Mouse (Mus musculus) embryonic facial prominence, embryonic 13.5 days (tissue): ENCODE data around the gene Ntf5. TPM values are rescaled to one million over a fixed set of nuclear protein-coding genes. Genes with fewer than 3 reads are reported as not detected.
"Not testable (repeated sequence)": the region's sequence is repeated elsewhere in the genome, so short reads cannot be mapped to it uniquely, and the experiment has no call there.

Source experiments
- ATAC-seq: fragments of 200-750 bp; cut with Nextera tagmentation; 2 replicates; pipeline ENCODE4 v1.8.0; 2017; ENCODE audit warnings: low read depth; ENCODE audit not compliant: insufficient number of reproducible peaks, insufficient read depth, low FRiP score, low TSS enrichment
- H3K27ac ChIP-seq: fragments of 300-500 bp; sonication (generic); 2 replicates; pipeline ENCODE4 v1.5.1; 2015; ENCODE audit warnings: moderate library complexity, mild to moderate bottlenecking, inconsistent platforms
- H3K27me3 ChIP-seq: fragments of 300-500 bp; sonication (generic); 2 replicates; pipeline ENCODE4 v1.6.1; 2015; ENCODE audit warnings: mild to moderate bottlenecking, inconsistent platforms
- H3K36me3 ChIP-seq: fragments of 300-500 bp; sonication (generic); 2 replicates; pipeline ENCODE4 v1.6.1; 2015; ENCODE audit warnings: mild to moderate bottlenecking, inconsistent platforms
- H3K4me1 ChIP-seq: fragments of 300-500 bp; sonication (generic); 2 replicates; pipeline ENCODE4 v1.6.1; 2015; ENCODE audit warnings: inconsistent platforms
- H3K4me2 ChIP-seq: fragments of 300-500 bp; sonication (generic); 2 replicates; pipeline ENCODE4 v1.6.1; 2015; ENCODE audit warnings: moderate library complexity, mild to moderate bottlenecking, inconsistent platforms
- H3K4me3 ChIP-seq: fragments of 300-500 bp; sonication (generic); 2 replicates; pipeline ENCODE4 v1.5.1; 2015; ENCODE audit warnings: mild to moderate bottlenecking, inconsistent platforms
- H3K9ac ChIP-seq: fragments of 300-500 bp; sonication (generic); 2 replicates; pipeline ENCODE4 v1.6.1; 2015; ENCODE audit warnings: mild to moderate bottlenecking, inconsistent platforms
- H3K9me3 ChIP-seq: fragments of 300-500 bp; sonication (generic); 2 replicates; pipeline ENCODE4 v1.6.1; 2016; ENCODE audit warnings: inconsistent platforms
- WGBS: fragments of 180-500 bp; shearing (Covaris S2); methylation state at CpG from one replicate; pipeline ENCODE4 v1.1.7; 2015; ENCODE audit warnings: mixed read lengths; 5-methylcytosine and 5-hydroxymethylcytosine counted together
- polyA plus RNA-seq: library from polyadenylated mRNA; unstranded; fragments of >200 nt; fragmentation: Nextera tagmentation; extraction: Ambion mirVana; gene quantifications from 2 replicates; pipeline ENCODE4 v1.2.1, GENCODE M21; 2015

The Ntf5 gene
- polyA plus RNA-seq, 1 experiment from 2014 or later = 6.1 TPM

- Histone ChIP-seq H3K4me1 (peaks cover 20% of the 10 kb centered on the region), H3K36me3 (peaks cover 50% of the 10 kb centered on the region), H3K4me2 (no peak overlapping the region), H3K27ac (no peak overlapping the region), H3K9me3 (no peaks in the 10 kb centered on the region), H3K4me3 (no peak overlapping the region), H3K9ac (no peak overlapping the region), H3K27me3 (peaks cover 23% of the 10 kb centered on the region)
- 82% methylated on average over 5 of the region's 5 CpGs for WGBS
- no peak for ATAC-seq
Measured at GRCm38 (mm10) chr7:45372371-45372770, 41.1 kb upstream of the Ntf5 start.

- H3K27me3 ChIP-seq = peaks cover 7% of the 10 kb centered on the region
- ATAC-seq = no peak
- peaks cover 72% of the 10 kb centered on the region for H3K36me3 ChIP-seq
- H3K9me3 ChIP-seq = no peaks in the 10 kb centered on the region
- 94% methylated on average over 8 of the region's 8 CpGs for WGBS
- peaks cover 12% of the 10 kb centered on the region for H3K4me1 ChIP-seq
- H3K4me3 ChIP-seq = no peak overlapping the region
- H3K9ac ChIP-seq = no peak overlapping the region
- H3K27ac ChIP-seq = no peak overlapping the region
- no peak overlapping the region for H3K4me2 ChIP-seq
Measured at GRCm38 (mm10) chr7:45374620-45375019, 38.9 kb upstream of the Ntf5 start.

GRCm38 (mm10) chr7:45376057-45376456 is 37.4 kb upstream of the Ntf5 start:
- H3K27ac ChIP-seq = no peak overlapping the region
- H3K9ac ChIP-seq = no peak overlapping the region
- peaks cover 86% of the 10 kb centered on the region for H3K36me3 ChIP-seq

DNA sequence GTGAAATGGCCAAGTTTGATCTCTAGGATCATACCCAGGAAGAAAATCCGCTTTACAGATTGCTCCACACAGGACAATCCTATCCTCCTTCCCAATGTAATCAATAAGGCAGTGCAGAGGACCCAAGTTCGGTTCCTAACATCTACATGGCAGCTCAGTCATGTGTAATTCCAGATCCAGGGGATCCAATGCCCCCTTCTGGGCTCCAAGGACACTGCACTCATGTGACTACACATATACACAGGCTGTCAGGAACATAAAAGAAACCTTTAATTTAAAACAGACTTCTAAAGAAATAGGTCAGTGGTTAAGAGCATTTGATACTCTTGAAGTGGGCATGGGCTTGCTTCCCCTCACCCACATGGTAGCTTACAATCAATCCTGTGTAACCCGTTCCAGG is 27.4 kb upstream of the Ntf5 start:
- Histone ChIP-seq H3K4me3 (no peak overlapping the region), H3K4me2 (no peak overlapping the region), H3K36me3 (peaks cover 99% of the 10 kb centered on the region), H3K27me3 (no peaks in the 10 kb centered on the region), H3K4me1 (no peaks in the 10 kb centered on the region), H3K9ac (no peak overlapping the region), H3K27ac (no peak overlapping the region), H3K9me3 (no peaks in the 10 kb centered on the region)
- WGBS = 69% methylated on average over 3 of the region's 3 CpGs
- no peak for ATAC-seq

More at GRCm38 (mm10) chr7:45376057-45376456, 37.4 kb upstream of the Ntf5 start:
- Histone ChIP-seq H3K27me3 (no peaks in the 10 kb centered on the region), H3K9me3 (no peaks in the 10 kb centered on the region), H3K4me1 (no peaks in the 10 kb centered on the region), H3K4me3 (no peak overlapping the region), H3K4me2 (no peak overlapping the region)
- ATAC-seq = no peak
- 91% methylated on average over 1 of the region's 1 CpGs for WGBS

- peak overlapping the region; percentile 91 for H3K9ac ChIP-seq
- peak overlapping the region; percentile 61 for H3K4me3 ChIP-seq
- under 1% methylated on average over 18 of the region's 20 CpGs for WGBS
- H3K27me3 ChIP-seq = no peaks in the 10 kb centered on the region
- H3K36me3 ChIP-seq = peaks cover 25% of the 10 kb centered on the region
- peak; percentile 70 for ATAC-seq
- peak overlapping the region; percentile 99 for H3K27ac ChIP-seq
- peaks cover 17% of the 10 kb centered on the region for H3K4me1 ChIP-seq
- no peaks in the 10 kb centered on the region for H3K9me3 ChIP-seq
- peak overlapping the region; percentile 95 for H3K4me2 ChIP-seq
Measured at GRCm38 (mm10) chr7:45395129-45395541, 18.4 kb upstream of the Ntf5 start.

DNA sequence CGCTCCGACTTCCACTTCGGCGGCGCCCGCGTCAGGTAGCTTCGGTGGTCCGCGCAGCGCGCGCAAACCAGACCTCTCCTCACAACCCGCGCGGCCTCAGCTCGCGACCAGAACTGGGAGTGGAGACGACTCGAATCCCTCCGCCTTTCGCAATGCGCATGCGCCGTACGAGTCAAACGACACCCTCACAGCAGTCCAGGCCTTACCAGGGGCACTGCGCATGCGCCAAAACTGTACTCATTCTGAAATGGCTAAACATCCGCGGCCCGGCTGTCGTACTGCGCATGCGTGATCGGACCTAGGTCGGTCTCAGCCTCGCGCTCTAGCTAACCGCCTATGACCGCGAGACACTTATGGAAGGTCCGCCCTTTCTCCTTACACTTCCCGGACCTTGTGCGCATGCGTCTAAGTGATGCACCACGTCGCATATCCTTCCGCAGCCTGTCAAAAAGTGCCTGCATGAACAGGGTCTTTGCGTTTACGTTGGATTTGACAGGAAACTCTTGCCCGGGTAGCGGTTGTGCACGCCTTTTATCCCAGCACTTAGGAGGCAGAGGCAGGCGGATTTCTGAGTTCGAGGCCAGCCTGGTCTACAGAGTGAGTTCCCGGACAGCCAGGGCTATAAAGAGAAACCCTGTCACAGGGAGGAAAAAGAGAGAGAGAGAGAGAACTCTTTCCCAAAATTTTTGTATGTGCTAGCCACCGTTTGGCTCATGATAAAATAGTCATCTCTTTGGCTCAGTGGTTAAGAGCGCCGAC is 17.7 kb upstream of the Ntf5 start, which contains the start of gene Snrnp70:
Gene Snrnp70 (minus strand): TSS at position 165 of the 759 bp plus-strand sequence.
- Histone ChIP-seq H3K27me3 (no peaks in the 10 kb centered on the region), H3K4me2 (peak within 1 kb of the TSS; percentile 95), H3K9me3 (no peaks in the 10 kb centered on the region), H3K4me3 (peak within 1 kb of the TSS; percentile 61), H3K9ac (peak within 1 kb of the TSS; percentile 91), H3K4me1 (peaks cover 17% of the 10 kb centered on the region), H3K27ac (peak within 1 kb of the TSS; percentile 99), H3K36me3 (peaks cover 19% of the 10 kb centered on the region)
- under 1% methylated on average over 60 of the region's 60 CpGs for WGBS
- peak; percentile 95 for ATAC-seq

GRCm38 (mm10) chr7:45396337-45396775 is 17.1 kb upstream of the Ntf5 start:
- not testable (repeated sequence) for H3K27me3 ChIP-seq, H3K9ac ChIP-seq, ATAC-seq, H3K9me3 ChIP-seq
- H3K4me3 ChIP-seq = peak overlapping the region; percentile 61
- H3K4me2 ChIP-seq = peak overlapping the region; percentile 61
- peak overlapping the region; percentile 85 for H3K27ac ChIP-seq
- H3K4me1 ChIP-seq = peaks cover 17% of the 10 kb centered on the region
- WGBS = 9% methylated on average over 3 of the region's 3 CpGs
- H3K36me3 ChIP-seq = peaks cover 15% of the 10 kb centered on the region

GRCm38 (mm10) chr7:45396787-45397186 is 16.7 kb upstream of the Ntf5 start:
- ATAC-seq = no peak
- Histone ChIP-seq H3K27ac (no peak overlapping the region), H3K36me3 (peaks cover 10% of the 10 kb centered on the region), H3K4me1 (peaks cover 17% of the 10 kb centered on the region), H3K4me3 (no peak overlapping the region), H3K4me2 (no peak overlapping the region), H3K9me3 (no peaks in the 10 kb centered on the region), H3K9ac (no peak overlapping the region), H3K27me3 (no peaks in the 10 kb centered on the region)
- WGBS = 84% methylated on average over 2 of the region's 2 CpGs

- 58% methylated on average over 10 of the region's 10 CpGs for WGBS
Measured at GRCm38 (mm10) chr7:45401521-45402085, 11.9 kb upstream of the Ntf5 start.

GRCm38 (mm10) chr7:45403532-45404261 is 9.8 kb upstream of the Ntf5 start:
- ATAC-seq = no peak
- Histone ChIP-seq H3K27me3 (peaks cover 39% of the 10 kb centered on the region), H3K4me2 (no peak overlapping the region), H3K4me3 (no peak overlapping the region), H3K27ac (no peak overlapping the region), H3K9me3 (no peaks in the 10 kb centered on the region), H3K4me1 (peaks cover 16% of the 10 kb centered on the region), H3K36me3 (no peaks in the 10 kb centered on the region), H3K9ac (no peak overlapping the region)
- 45% methylated on average over 6 of the region's 6 CpGs for WGBS

More at GRCm38 (mm10) chr7:45401521-45402085, 11.9 kb upstream of the Ntf5 start:
- H3K4me2 ChIP-seq = no peak overlapping the region
- no peaks in the 10 kb centered on the region for H3K36me3 ChIP-seq
- H3K9me3 ChIP-seq = no peaks in the 10 kb centered on the region
- 0 out of 2 replicates have a peak overlapping the region, but pooled peaks have one; percentile 27 for H3K9ac ChIP-seq
- no peak for ATAC-seq
- H3K27ac ChIP-seq = no peak overlapping the region
- H3K4me3 ChIP-seq = no peak overlapping the region
- peaks cover 18% of the 10 kb centered on the region for H3K27me3 ChIP-seq
- peaks cover 14% of the 10 kb centered on the region for H3K4me1 ChIP-seq
